Mouse (Mus musculus) WW6 (cell line): ENCODE measurements around the gene Zfp451.

Experiments
- DNase-seq: peaks from one replicate; pipeline ENCODE4 v3.0.0-alpha.2; 2013; ENCODE audit warnings: low read depth, low spot score

Gene Zfp451

GRCm38 (mm10) chr1:33719733-33720225 lies 94.6 kb downstream of the Zfp451 start, which contains the start of gene Rab23:
TSS of gene Rab23 (plus strand) at chr1:33719887.
- peak; percentile 71 for DNase-seq

DNA sequence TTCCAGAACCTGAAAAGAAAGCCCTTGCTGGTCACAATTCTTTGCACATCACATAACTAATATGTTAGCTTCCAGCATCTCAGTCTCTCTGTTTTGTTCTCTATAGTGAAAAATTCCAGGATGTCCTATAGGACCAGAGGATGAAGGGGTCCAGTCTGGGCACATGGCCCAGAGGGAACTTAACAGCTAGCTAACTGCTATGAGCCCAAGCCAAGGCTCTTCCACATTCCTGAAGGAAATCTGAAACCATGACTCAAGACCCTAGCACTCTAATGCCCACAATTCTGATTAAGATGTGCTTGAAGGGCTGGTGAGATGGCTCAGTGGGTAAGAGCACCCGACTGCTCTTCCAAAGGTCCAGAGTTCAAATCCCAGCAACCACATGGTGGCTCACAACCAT lies 96.8 kb downstream of the Zfp451 start:
- DNase-seq = no peak

DNA sequence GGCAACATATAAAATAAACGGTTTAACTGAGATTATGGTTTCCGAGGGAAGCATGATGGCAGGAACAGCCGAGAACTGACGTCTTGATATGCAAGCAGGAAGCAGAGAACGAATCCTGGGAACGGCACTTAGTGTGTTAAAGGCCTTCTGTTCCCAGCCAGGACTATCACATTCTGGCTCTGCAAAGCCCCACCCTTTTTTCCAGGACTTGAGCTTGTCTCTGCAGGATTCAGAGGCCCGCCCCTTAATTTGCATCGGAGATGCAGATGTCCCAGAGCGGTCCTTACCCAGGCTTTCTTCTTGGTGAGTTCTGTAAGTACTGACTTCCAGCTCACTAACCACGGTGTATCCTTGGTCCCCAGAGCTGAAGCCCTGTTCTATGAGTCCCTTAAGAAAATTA lies 99.6 kb downstream of the Zfp451 start:
- peak; percentile 60 for DNase-seq

GRCm38 (mm10) chr1:33712026-33712425 lies 102.4 kb downstream of the Zfp451 start:
- no peak for DNase-seq
